Mouse (Mus musculus) macrophage (primary cell): ENCODE results near the gene Iffo2. TPM values are rescaled to one million over a fixed set of nuclear protein-coding genes. Genes with fewer than 3 reads are reported as not detected.

ENCODE experiments used
- H3K27ac ChIP-seq: fragments of 350-480 bp; formaldehyde crosslinking; 2 replicates; pipeline ENCODE4 v1.9.0; 2021
- H3K36me3 ChIP-seq: fragments of 350-480 bp; formaldehyde crosslinking; 2 replicates; pipeline ENCODE4 v1.9.0; 2021; ENCODE audit errors: inconsistent target
- H3K4me3 ChIP-seq: fragments of 350-480 bp; formaldehyde crosslinking; 2 replicates; pipeline ENCODE4 v1.9.0; 2021; ENCODE audit errors: inconsistent target
- H3K79me2 ChIP-seq: fragments of 350-480 bp; formaldehyde crosslinking; 2 replicates; pipeline ENCODE4 v1.9.0; 2021; ENCODE audit errors: inconsistent target
- WGBS: methylation state at CpG from one replicate; pipeline ENCODE4 v1.1.7; 2026; ENCODE audit warnings: inconsistent platforms; ENCODE audit not compliant: missing documents; 5-methylcytosine and 5-hydroxymethylcytosine counted together
- polyA plus RNA-seq: library from polyadenylated mRNA; stranded (reverse); fragments of 250-400 nt; gene quantifications from 3 replicates; pipeline ENCODE4 v1.2.4, GENCODE M21; 2018; ENCODE audit warnings: inconsistent platforms

Gene Iffo2
- polyA plus RNA-seq, 1 experiment from 2014 or later = 8.4 TPM

- H3K79me2 ChIP-seq = no peaks in the 10 kb centered on the region
- no peak overlapping the region for H3K4me3 ChIP-seq
- WGBS = 57% methylated on average over 19 of the region's 19 CpGs
- no peak overlapping the region for H3K27ac ChIP-seq
- H3K36me3 ChIP-seq = no peaks in the 10 kb centered on the region
These were observed 25.6 kb downstream of the Iffo2 start for GRCm38 (mm10) chr4:139555951-139556350.

GRCm38 (mm10) chr4:139568361-139568760 lies 38.0 kb downstream of the Iffo2 start:
- 82% methylated on average over 15 of the region's 15 CpGs for WGBS
- no peak overlapping the region for H3K4me3 ChIP-seq
- no peak overlapping the region for H3K27ac ChIP-seq
- no peaks in the 10 kb centered on the region for H3K36me3 ChIP-seq
- no peaks in the 10 kb centered on the region for H3K79me2 ChIP-seq

DNA sequence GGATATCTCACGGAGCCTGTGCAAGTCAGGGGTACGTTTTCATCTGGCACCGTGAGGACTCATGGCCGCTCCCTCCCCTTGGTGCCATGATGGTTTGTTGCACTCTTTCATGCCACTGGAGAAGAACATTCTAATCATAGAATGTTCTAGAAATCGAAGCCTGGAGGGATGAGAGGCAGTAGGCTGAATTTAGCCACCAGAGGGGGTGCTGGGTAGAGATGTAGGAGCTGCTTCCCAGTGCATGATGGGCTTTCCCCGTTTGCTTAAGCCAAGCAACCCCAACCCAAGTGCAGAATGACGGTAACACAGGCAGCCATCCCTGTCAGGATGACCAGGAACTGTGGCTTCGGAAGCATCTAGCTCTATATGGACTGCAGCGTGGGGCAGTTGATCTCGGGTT lies 40.4 kb downstream of the Iffo2 start:
- no peaks in the 10 kb centered on the region for H3K36me3 ChIP-seq
- H3K79me2 ChIP-seq = peaks cover 5% of the 10 kb centered on the region
- H3K27ac ChIP-seq = no peak overlapping the region
- 60% methylated on average over 10 of the region's 10 CpGs for WGBS
- H3K4me3 ChIP-seq = no peak overlapping the region

DNA sequence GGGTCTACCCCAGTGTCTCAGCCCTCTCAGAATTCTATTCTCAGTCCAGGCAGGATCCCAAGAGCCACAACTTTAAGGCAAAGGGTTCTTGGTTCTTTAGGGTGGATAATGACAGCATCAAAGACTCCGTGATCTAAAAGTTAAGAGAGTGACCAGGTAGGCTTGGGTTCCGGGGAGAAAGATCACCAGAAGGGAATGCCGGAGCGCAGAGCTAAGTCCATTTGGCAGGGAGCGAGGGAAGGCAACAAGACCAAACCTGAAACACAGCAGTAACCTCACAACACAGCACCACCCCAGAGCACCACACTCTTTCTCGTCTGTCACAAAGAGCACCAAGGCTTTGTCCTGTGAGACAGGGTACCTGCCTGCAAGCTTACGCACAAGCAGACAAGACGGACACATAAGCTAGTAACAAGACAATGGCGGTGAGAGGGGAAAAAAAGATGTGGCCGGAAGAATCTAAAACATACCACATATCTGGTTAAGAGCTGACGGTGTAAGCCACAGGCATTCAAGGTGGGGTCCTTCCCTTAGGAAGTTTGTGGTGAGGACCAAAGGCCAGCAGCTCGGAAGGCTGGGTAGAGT lies 42.7 kb downstream of the Iffo2 start:
- Histone ChIP-seq H3K27ac (no peak overlapping the region), H3K36me3 (no peaks in the 10 kb centered on the region; the same call in 1 of the 2 replicates), H3K79me2 (peaks cover 28% of the 10 kb centered on the region), H3K4me3 (no peak overlapping the region)
- 87% methylated on average over 12 of the region's 12 CpGs for WGBS

DNA sequence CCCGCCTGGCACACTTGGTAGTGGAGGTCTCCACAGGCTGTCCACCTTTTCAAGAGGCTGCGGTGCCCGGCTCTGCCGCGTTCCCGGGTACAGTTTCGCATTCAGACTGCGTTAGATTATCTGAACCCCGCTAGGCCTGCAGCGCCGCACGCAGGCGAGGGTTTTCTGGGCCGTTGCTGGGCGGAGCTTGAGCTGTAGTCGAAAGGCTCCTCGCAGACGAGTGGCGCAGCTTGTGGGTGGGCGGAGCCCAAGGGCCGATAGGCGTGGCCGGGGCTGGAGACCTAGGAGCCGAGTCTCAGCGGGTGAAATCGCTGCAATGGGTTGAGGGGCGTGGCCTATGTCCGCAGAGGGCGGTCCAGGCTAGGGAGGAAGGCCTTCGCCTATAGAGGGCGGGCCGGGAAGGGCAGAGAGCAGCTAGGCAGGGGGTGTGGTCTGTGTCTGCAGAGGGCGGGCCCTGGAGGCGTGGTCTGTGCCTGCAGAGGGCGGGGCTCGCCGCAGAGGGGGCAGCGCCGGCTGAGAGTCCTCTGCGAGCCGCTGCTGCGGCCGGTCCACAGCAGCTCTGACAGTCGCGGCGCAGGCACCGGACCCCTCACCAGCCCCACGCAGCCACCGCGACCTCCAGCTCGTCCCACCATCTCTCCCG lies 43.9 kb downstream of the Iffo2 start:
- 1% methylated on average over 48 of the region's 52 CpGs for WGBS
- Histone ChIP-seq H3K4me3 (peak overlapping the region; percentile 20; the same call in 1 of the 2 replicates), H3K27ac (peak overlapping the region; percentile 39), H3K79me2 (peaks cover 40% of the 10 kb centered on the region), H3K36me3 (no peaks in the 10 kb centered on the region; the same call in 1 of the 2 replicates)

- under 1% methylated on average over 101 of the region's 111 CpGs for WGBS
- Histone ChIP-seq H3K36me3 (no peaks in the 10 kb centered on the region; the same call in 1 of the 2 replicates), H3K27ac (no peak overlapping the region), H3K79me2 (peaks cover 48% of the 10 kb centered on the region), H3K4me3 (peak overlapping the region; percentile 52)
These were observed 44.7 kb downstream of the Iffo2 start for GRCm38 (mm10) chr4:139574799-139575672.

GRCm38 (mm10) chr4:139575673-139576003 lies 45.3 kb downstream of the Iffo2 start:
- Histone ChIP-seq H3K79me2 (peaks cover 54% of the 10 kb centered on the region), H3K36me3 (no peaks in the 10 kb centered on the region; the same call in 1 of the 2 replicates), H3K27ac (no peak overlapping the region), H3K4me3 (peak overlapping the region; percentile 52)
- WGBS = 23% methylated on average over 14 of the region's 14 CpGs

- WGBS = 95% methylated on average over 13 of the region's 14 CpGs
- H3K27ac ChIP-seq = no peak overlapping the region
- no peaks in the 10 kb centered on the region; the same call in 1 of the 2 replicates for H3K36me3 ChIP-seq
- H3K4me3 ChIP-seq = peak overlapping the region; percentile 52
- peaks cover 61% of the 10 kb centered on the region for H3K79me2 ChIP-seq
These were observed 46.0 kb downstream of the Iffo2 start for GRCm38 (mm10) chr4:139576251-139576880.

- 84% methylated on average over 7 of the region's 7 CpGs for WGBS
These were observed 46.7 kb downstream of the Iffo2 start for GRCm38 (mm10) chr4:139577006-139577405.

DNA sequence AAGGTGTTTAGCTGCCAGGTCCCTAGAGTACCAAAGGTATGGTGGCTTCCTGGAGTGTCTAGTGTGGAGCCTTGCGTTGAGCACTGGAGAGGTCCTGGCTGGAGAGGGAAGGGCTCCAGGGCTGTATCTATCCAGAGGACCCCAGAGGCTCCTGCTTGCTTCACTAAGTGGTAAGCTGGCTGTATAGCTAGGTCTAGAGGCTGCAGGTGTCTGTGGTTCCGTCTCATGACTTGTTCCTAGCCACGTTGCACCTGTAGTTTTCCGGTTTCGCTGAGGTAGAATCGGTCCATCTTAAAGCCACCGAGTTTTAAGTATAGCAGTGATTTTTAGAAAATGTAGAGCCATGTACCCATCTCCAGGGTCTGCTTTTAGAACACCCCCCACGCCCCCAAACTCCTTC lies 48.0 kb downstream of the Iffo2 start:
- WGBS = 86% methylated on average over 8 of the region's 8 CpGs
- Histone ChIP-seq H3K79me2 (peaks cover 81% of the 10 kb centered on the region), H3K27ac (no peak overlapping the region)

More at GRCm38 (mm10) chr4:139577006-139577405, 46.7 kb downstream of the Iffo2 start:
- Histone ChIP-seq H3K36me3 (no peaks in the 10 kb centered on the region; the same call in 1 of the 2 replicates), H3K27ac (no peak overlapping the region), H3K4me3 (no peak overlapping the region), H3K79me2 (peaks cover 68% of the 10 kb centered on the region)

DNA sequence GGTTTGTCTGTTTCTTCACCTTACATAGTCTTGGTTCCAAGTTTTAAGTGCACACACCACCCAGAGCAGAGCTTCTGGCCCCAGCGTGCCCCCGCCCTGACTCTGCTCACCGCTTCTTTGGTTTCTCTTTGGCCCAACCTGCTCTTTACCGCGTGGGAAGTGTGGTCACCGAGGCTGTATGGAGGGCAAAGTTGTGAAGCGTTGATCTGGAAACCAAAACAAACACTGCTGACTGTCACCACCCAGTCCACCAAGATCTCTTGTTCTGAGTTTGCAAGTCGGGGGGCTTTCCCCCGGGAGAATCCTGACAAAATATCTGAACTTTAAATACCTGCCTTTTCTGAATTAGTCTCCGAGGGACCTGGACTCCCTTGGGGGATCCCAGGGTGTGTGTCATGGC lies 48.7 kb downstream of the Iffo2 start:
- peak overlapping the region; percentile 22; the same call in 1 of the 2 replicates for H3K27ac ChIP-seq

More for the DNA sequence above, 48.0 kb downstream of the Iffo2 start:
- H3K4me3 ChIP-seq = no peak overlapping the region
- H3K36me3 ChIP-seq = no peaks in the 10 kb centered on the region; the same call in 1 of the 2 replicates

DNA sequence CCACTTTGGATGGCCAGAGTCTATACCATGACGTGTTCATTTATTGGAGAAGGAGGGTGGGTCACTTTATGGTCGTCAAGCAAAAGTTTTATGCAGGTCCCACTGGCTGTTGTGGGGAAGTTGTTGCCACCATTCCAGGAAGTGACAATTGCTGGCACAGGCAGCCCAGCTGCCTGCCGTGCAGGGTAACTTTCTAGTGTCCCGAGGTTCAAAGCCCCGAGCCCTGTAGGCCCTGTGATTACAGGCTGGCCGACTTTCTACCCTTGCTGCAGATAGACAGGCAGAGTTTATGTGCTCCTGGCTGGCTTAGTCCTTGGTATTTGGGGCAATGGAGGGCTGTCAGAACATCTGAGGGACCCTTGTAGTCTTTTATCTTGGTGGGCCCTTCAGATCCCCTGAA lies 49.1 kb downstream of the Iffo2 start:
- no peaks in the 10 kb centered on the region; the same call in 1 of the 2 replicates for H3K36me3 ChIP-seq
- 15% methylated on average over 6 of the region's 6 CpGs for WGBS
- peak overlapping the region; percentile 22 for H3K27ac ChIP-seq
- no peak overlapping the region for H3K4me3 ChIP-seq
- H3K79me2 ChIP-seq = peaks cover 92% of the 10 kb centered on the region

More for the DNA sequence above, 48.7 kb downstream of the Iffo2 start:
- Histone ChIP-seq H3K4me3 (no peak overlapping the region), H3K79me2 (peaks cover 88% of the 10 kb centered on the region), H3K36me3 (no peaks in the 10 kb centered on the region; the same call in 1 of the 2 replicates)
- WGBS = 21% methylated on average over 10 of the region's 10 CpGs

- H3K4me3 ChIP-seq = no peak overlapping the region
- H3K79me2 ChIP-seq = peaks cover 100% of the 10 kb centered on the region
- 65% methylated on average over 15 of the region's 15 CpGs for WGBS
- H3K36me3 ChIP-seq = no peaks in the 10 kb centered on the region; the same call in 1 of the 2 replicates
- H3K27ac ChIP-seq = no peak overlapping the region
These were observed 50.5 kb downstream of the Iffo2 start for GRCm38 (mm10) chr4:139580663-139581336.
